Mouse (Mus musculus): ENCODE measurements around the gene Bcl11b.

The Bcl11b gene

GRCm38 (mm10) chr12:107970637-107971036 is 32.8 kb downstream of the Bcl11b start:
- no peak for DNase-seq (ENCODE audit: low read depth)

GRCm38 (mm10) chr12:107969841-107970371 is 33.5 kb downstream of the Bcl11b start:
- no peak for DNase-seq (ENCODE audit: low read depth)

GRCm38 (mm10) chr12:107969126-107969525 is 34.3 kb downstream of the Bcl11b start:
- DNase-seq (ENCODE audit: low read depth) = no peak

- DNase-seq (ENCODE audit: low read depth) = no peak
These were observed 35.1 kb downstream of the Bcl11b start for GRCm38 (mm10) chr12:107968331-107968730.

- DNase-seq (ENCODE audit: low read depth) = no peak
These were observed 36.4 kb downstream of the Bcl11b start for GRCm38 (mm10) chr12:107967026-107967425.

GRCm38 (mm10) chr12:107965103-107965502 is 38.3 kb downstream of the Bcl11b start:
- no peak for DNase-seq (ENCODE audit: low read depth)

GRCm38 (mm10) chr12:107964396-107965085 is 38.9 kb downstream of the Bcl11b start:
- DNase-seq (ENCODE audit: low read depth) = no peak

- DNase-seq (ENCODE audit: low read depth) = no peak
These were observed 40.5 kb downstream of the Bcl11b start for GRCm38 (mm10) chr12:107962852-107963251.

GRCm38 (mm10) chr12:107961843-107962242 is 41.6 kb downstream of the Bcl11b start:
- no peak for DNase-seq (ENCODE audit: low read depth)

- DNase-seq (ENCODE audit: low read depth) = no peak
These were observed 42.5 kb downstream of the Bcl11b start for GRCm38 (mm10) chr12:107960789-107961491.

- no peak for DNase-seq (ENCODE audit: low read depth)
These were observed 43.0 kb downstream of the Bcl11b start for GRCm38 (mm10) chr12:107960365-107960764.

- DNase-seq (ENCODE audit: low read depth) = no peak
These were observed 43.5 kb downstream of the Bcl11b start for GRCm38 (mm10) chr12:107959872-107960271.

GRCm38 (mm10) chr12:107953044-107953684 is 50.2 kb downstream of the Bcl11b start:
- no peak for DNase-seq (ENCODE audit: low read depth)

- DNase-seq (ENCODE audit: low read depth) = no peak
These were observed 51.1 kb downstream of the Bcl11b start for GRCm38 (mm10) chr12:107952318-107952724.

GRCm38 (mm10) chr12:107950667-107951179 is 52.7 kb downstream of the Bcl11b start:
- no peak for DNase-seq (ENCODE audit: low read depth)

- no peak for DNase-seq (ENCODE audit: low read depth)
These were observed 54.0 kb downstream of the Bcl11b start for GRCm38 (mm10) chr12:107949416-107949815.

- no peak for DNase-seq (ENCODE audit: low read depth)
These were observed 61.3 kb downstream of the Bcl11b start for GRCm38 (mm10) chr12:107942100-107942499.

- DNase-seq (ENCODE audit: low read depth) = no peak
These were observed 62.6 kb downstream of the Bcl11b start for GRCm38 (mm10) chr12:107940774-107941173.

GRCm38 (mm10) chr12:107939177-107939576 is 64.2 kb downstream of the Bcl11b start:
- DNase-seq (ENCODE audit: low read depth) = no peak

- no peak for DNase-seq (ENCODE audit: low read depth)
These were observed 66.4 kb downstream of the Bcl11b start for GRCm38 (mm10) chr12:107936972-107937371.

- DNase-seq (ENCODE audit: low read depth) = no peak
These were observed 67.0 kb downstream of the Bcl11b start for GRCm38 (mm10) chr12:107936406-107936805.

- DNase-seq (ENCODE audit: low read depth) = no peak
These were observed 68.5 kb downstream of the Bcl11b start for GRCm38 (mm10) chr12:107934831-107935437.

Measured in c-Kit-positive CD71-positive TER-119-negative erythroid progenitor cells, embryonic 14.5 days (primary cell).